Mouse (Mus musculus): ENCODE measurements around the gene Olfr725.

Gene Olfr725

GRCm38 (mm10) chr14:50040275-50040674 lies at the start of gene Olfr725:
Olfr725 (minus strand) TSS chr14:50040375.
- DNase-seq (ENCODE audit: low spot score in 2 of 2) = no peak

DNA sequence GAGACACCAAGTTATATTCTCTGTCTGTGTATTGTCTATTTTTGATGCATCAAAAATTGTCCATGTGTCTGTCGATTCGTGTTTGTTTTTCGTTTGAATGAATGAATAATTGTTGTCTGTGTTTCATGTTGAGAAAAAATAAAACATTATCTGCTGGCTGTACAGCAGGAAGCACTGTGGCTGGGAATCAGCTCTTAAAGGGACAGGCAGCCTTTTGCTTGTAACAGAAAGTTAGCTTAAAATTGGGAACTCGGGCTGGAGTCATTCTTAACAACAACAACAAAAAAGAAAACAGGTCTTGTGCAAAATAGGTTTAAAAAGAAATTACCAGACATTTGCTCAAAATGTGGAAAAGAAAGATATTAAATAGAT lies 22.5 kb upstream of the Olfr725 start:
- no peak for DNase-seq (ENCODE audit: low spot score in 2 of 2)

- DNase-seq (ENCODE audit: low spot score in 2 of 2) = peak in 1 of 2 experiments; percentile 39
Measured at GRCm38 (mm10) chr14:50061955-50062732, 22.0 kb upstream of the Olfr725 start.

GRCm38 (mm10) chr14:50061590-50061954 lies 21.4 kb upstream of the Olfr725 start:
- DNase-seq (ENCODE audit: low spot score in 2 of 2) = no peak

- no peak for DNase-seq (ENCODE audit: low spot score in 2 of 2)
Measured at GRCm38 (mm10) chr14:50061179-50061578, 21.0 kb upstream of the Olfr725 start.

- no peak for DNase-seq (ENCODE audit: low spot score in 2 of 2)
Measured at GRCm38 (mm10) chr14:50032041-50032440, 8.1 kb downstream of the Olfr725 start.

GRCm38 (mm10) chr14:50031356-50031755 lies 8.8 kb downstream of the Olfr725 start:
- DNase-seq (ENCODE audit: low spot score in 2 of 2) = no peak

DNA sequence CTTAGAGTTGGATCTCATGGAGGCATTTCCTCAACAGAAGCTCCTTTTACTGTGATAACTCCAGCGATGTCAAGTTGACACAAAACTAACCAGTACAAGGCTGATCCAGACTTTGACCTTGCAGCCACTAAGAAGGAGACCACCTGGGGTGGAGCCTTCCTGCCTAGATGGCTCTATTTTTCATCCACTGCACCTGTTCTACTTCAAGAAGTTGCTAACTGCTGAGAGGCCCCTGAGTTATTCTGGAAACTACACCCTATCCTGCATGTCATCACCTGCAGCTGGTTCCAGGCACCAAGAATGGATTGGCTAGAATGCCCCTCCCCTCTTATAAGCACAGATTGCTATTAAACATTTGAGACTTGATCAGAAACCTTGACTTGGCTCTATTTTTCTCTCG lies 13.8 kb downstream of the Olfr725 start:
- no peak for DNase-seq (ENCODE audit: low spot score in 2 of 2)
